Mouse (Mus musculus) kidney, adult 10 weeks (tissue): ENCODE measurements around the gene Fbp1. TPM values are rescaled to one million over a fixed set of nuclear protein-coding genes. Genes with fewer than 3 reads are reported as not detected.

Experiments used
- polyA plus RNA-seq: library from polyadenylated mRNA; stranded (reverse); fragments of 350-450 nt; fragmentation: Illumina TruSeq; extraction: RNeasy Lipid Tissue Mini Kit (QIAGEN cat#74804); gene quantifications from one replicate; pipeline ENCODE4 v1.2.3, GENCODE M21; 2014; ENCODE audit warnings: low read depth, low replicate concordance

Fbp1 gene
- polyA plus RNA-seq, result 604 TPM

GRCm38 (mm10) chr13:62887712-62888441 lies at the start of gene Fbp1:
Gene Fbp1, minus strand, starts transcription at chr13:62888282.

GRCm38 (mm10) chr13:62857941-62858915 lies 29.9 kb downstream of the Fbp1 start, which contains the start of gene Fbp2:
Gene Fbp2, minus strand, starts transcription at chr13:62858422.

Other genes starting within 250 kb of the Fbp1 start
- gene Platr25, start 127.6 kb downstream of the Fbp1 start, polyA plus RNA-seq, result 20.1 TPM
- gene Gm5141, start 102.5 kb downstream of the Fbp1 start, polyA plus RNA-seq, result 9.4 TPM
- gene Fbp2, start 29.9 kb downstream of the Fbp1 start, polyA plus RNA-seq, result 13.7 TPM
- 26.8 TPM for gene 2010111I01Rik, start 76.6 kb upstream of the Fbp1 start, polyA plus RNA-seq